Mouse (Mus musculus) cerebellum, adult 2 months (tissue): Measurements from ENCODE around the gene Lsm4.

ENCODE experiments used
- CTCF ChIP-seq: fragments of 200-500 bp; IDR thresholded peaks from 2 replicates; pipeline ENCODE4 v1.5.1; 2011; ENCODE audit warnings: low read depth, mild to moderate bottlenecking, control low read depth, low read length, moderate library complexity, borderline replicate concordance; ENCODE audit not compliant: insufficient read depth
- POLR2A ChIP-seq: fragments of 200-500 bp; IDR thresholded peaks from 2 replicates; pipeline ENCODE4 v1.6.1; 2011; ENCODE audit warnings: low read length, control low read depth, borderline replicate concordance; ENCODE audit not compliant: insufficient read depth

DNA sequence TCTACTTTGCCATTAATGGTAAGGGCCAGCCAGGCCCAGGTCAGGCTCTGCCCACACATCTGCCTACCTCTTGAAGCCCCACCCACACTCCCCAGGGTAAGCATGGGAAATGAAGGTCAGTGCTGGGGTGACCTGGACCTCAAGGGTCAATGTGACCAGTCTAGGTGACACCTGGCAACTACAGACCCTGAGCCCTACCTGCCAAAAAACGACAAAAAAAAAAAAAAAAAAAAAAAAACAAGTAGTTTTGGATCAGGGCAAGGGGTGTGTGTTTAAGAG is 24.9 kb upstream of the Lsm4 start:
- TF ChIP-seq CTCF: no peak
- no peak for TF ChIP-seq POLR2A
